Mouse (Mus musculus): ENCODE results near the gene Pex26. TPM values are rescaled to one million over a fixed set of nuclear protein-coding genes. Genes with fewer than 3 reads are reported as not detected.

Gene Pex26
- polyA plus RNA-seq, 1 experiment from 2014 or later = 1.2 TPM

Other genes with a start within 250 kb of the Pex26 start
- gene Mical3, start 52.7 kb upstream of the Pex26 start, polyA plus RNA-seq (2018) = 0.91 to 1.7 TPM (median 1.1 TPM) in 3 replicates
- 0.07 TPM in 1 of 3 replicates, not detected in the others for gene Tuba8, start 27.0 kb downstream of the Pex26 start, polyA plus RNA-seq (2018)
- 14.8 to 76.4 TPM (median 35.5 TPM) in 3 replicates for gene Usp18, start 62.2 kb downstream of the Pex26 start, polyA plus RNA-seq (2018)
- 0.12 TPM in 1 of 3 replicates, not detected in the others for gene Slc6a13, start 116.6 kb downstream of the Pex26 start, polyA plus RNA-seq (2018)
- 0.39 TPM in 1 of 3 replicates, not detected in the others for gene Slc6a12, start 159.4 kb downstream of the Pex26 start, polyA plus RNA-seq (2018)

Measured in macrophage (primary cell).